Mouse (Mus musculus) embryonic facial prominence, embryonic 13.5 days (tissue): Measurements from ENCODE around the gene Dis3l2. TPM values are rescaled to one million over a fixed set of nuclear protein-coding genes. Genes with fewer than 3 reads are reported as not detected.

Source experiments
- ATAC-seq: fragments of 200-750 bp; cut with Nextera tagmentation; 2 replicates; pipeline ENCODE4 v1.8.0; 2017; ENCODE audit warnings: low read depth; ENCODE audit not compliant: insufficient number of reproducible peaks, insufficient read depth, low FRiP score, low TSS enrichment
- H3K27ac ChIP-seq: fragments of 300-500 bp; sonication (generic); 2 replicates; pipeline ENCODE4 v1.5.1; 2015; ENCODE audit warnings: moderate library complexity, mild to moderate bottlenecking, inconsistent platforms
- H3K27me3 ChIP-seq: fragments of 300-500 bp; sonication (generic); 2 replicates; pipeline ENCODE4 v1.6.1; 2015; ENCODE audit warnings: mild to moderate bottlenecking, inconsistent platforms
- H3K36me3 ChIP-seq: fragments of 300-500 bp; sonication (generic); 2 replicates; pipeline ENCODE4 v1.6.1; 2015; ENCODE audit warnings: mild to moderate bottlenecking, inconsistent platforms
- H3K4me1 ChIP-seq: fragments of 300-500 bp; sonication (generic); 2 replicates; pipeline ENCODE4 v1.6.1; 2015; ENCODE audit warnings: inconsistent platforms
- H3K4me2 ChIP-seq: fragments of 300-500 bp; sonication (generic); 2 replicates; pipeline ENCODE4 v1.6.1; 2015; ENCODE audit warnings: moderate library complexity, mild to moderate bottlenecking, inconsistent platforms
- H3K4me3 ChIP-seq: fragments of 300-500 bp; sonication (generic); 2 replicates; pipeline ENCODE4 v1.5.1; 2015; ENCODE audit warnings: mild to moderate bottlenecking, inconsistent platforms
- H3K9ac ChIP-seq: fragments of 300-500 bp; sonication (generic); 2 replicates; pipeline ENCODE4 v1.6.1; 2015; ENCODE audit warnings: mild to moderate bottlenecking, inconsistent platforms
- H3K9me3 ChIP-seq: fragments of 300-500 bp; sonication (generic); 2 replicates; pipeline ENCODE4 v1.6.1; 2016; ENCODE audit warnings: inconsistent platforms
- WGBS: fragments of 180-500 bp; shearing (Covaris S2); methylation state at CpG from one replicate; pipeline ENCODE4 v1.1.7; 2015; ENCODE audit warnings: mixed read lengths; 5-methylcytosine and 5-hydroxymethylcytosine counted together
- polyA plus RNA-seq: library from polyadenylated mRNA; unstranded; fragments of >200 nt; fragmentation: Nextera tagmentation; extraction: Ambion mirVana; gene quantifications from 2 replicates; pipeline ENCODE4 v1.2.1, GENCODE M21; 2015

Dis3l2 gene
- polyA plus RNA-seq, 1 experiment from 2014 or later, result 30.9 TPM

DNA sequence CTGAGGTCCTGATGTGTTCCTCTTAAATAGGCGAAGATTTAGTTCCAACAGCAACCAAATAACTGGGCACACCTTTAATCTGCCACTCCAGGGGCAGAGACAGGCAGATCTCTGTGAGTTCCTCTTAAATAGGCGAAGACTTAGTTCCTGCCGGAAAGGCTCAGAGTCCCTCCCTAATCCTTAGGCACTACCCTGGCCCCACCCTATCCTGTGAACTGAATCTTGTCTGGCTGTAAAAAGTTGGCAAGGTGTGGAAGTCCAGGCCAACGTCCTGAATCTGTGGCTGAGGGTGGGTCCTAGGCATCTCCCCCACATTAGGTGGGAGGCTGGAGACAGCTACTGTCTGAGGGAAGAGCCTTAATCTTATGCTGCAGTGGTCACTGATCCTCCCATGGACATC lies 386.2 kb downstream of the Dis3l2 start, which contains the start of gene Alppl2:
Gene Alppl2, minus strand, starts transcription at position 101 of the 400 bp plus-strand sequence.
- Histone ChIP-seq H3K36me3 (no peaks in the 10 kb centered on the region), H3K9me3 (no peaks in the 10 kb centered on the region), H3K4me2 (no peak within 1 kb of the TSS), H3K4me1 (no peaks in the 10 kb centered on the region), H3K27me3 (peaks cover 4% of the 10 kb centered on the region; the same call in 1 of the 2 replicates), H3K4me3 (no peak within 1 kb of the TSS), H3K9ac (no peak within 1 kb of the TSS), H3K27ac (no peak within 1 kb of the TSS)
- WGBS, result 82% methylated on average over 4 of the region's 4 CpGs
- no peak for ATAC-seq

DNA sequence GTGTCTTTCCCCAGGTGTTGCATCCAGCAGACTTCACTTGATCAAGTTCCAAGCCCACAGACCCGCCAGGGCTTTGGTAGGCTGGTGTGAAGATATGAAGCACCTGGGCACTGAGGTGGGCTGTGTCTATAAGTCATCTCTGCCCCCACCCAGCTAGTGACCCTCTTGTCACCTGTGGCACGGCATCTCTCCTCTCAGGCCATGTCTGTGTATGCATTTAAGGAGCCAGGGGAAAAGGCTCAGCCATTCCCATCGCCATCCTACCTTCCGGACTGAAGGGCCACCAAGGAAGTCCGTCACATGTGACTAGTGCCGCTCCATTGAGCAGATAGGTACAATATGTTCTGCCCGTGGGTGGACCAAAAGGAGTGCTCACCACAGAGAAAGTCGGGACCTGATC lies 392.0 kb downstream of the Dis3l2 start:
- Histone ChIP-seq H3K27me3 (peaks cover 19% of the 10 kb centered on the region; the same call in 1 of the 2 replicates), H3K36me3 (no peaks in the 10 kb centered on the region), H3K4me3 (no peak overlapping the region), H3K4me2 (no peak overlapping the region), H3K4me1 (peaks cover 5% of the 10 kb centered on the region; the same call in 1 of the 2 replicates), H3K27ac (no peak overlapping the region), H3K9me3 (no peaks in the 10 kb centered on the region), H3K9ac (no peak overlapping the region)
- 77% methylated on average over 8 of the region's 8 CpGs for WGBS
- no peak for ATAC-seq

DNA sequence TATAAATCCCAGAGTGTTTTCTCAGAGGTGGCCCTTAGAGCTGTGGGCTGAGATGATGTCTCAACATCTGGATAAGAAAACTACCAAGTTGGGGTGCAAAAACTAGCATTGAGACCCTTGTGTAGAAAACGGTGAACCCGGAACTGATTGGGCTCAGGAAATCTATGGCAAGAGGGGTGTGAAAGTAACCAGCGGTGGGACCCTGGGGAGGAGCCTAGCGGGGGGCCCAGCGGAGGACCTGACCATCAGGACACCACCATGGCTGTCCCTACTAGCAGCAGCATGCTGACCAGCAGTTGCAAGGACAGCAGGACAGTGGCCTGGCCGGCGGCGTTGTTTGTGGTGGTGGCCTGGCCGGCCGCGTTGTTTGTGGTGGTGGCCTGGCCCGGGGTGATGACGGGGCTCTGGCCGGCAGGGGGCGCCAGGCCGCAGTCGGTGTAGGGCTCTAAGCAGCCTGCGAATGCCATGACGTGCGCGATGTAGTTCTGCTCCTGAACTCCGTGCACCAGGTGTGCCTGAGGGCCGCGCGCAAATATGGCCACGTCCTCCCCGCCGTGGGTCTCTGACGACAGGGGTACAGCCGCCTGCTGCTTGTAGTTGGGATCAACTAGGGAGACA lies 394.9 kb downstream of the Dis3l2 start:
- peaks cover 5% of the 10 kb centered on the region; the same call in 1 of the 2 replicates for H3K4me1 ChIP-seq
- 10% methylated on average over 30 of the region's 30 CpGs for WGBS
- no peaks in the 10 kb centered on the region for H3K9me3 ChIP-seq
- H3K36me3 ChIP-seq, result no peaks in the 10 kb centered on the region
- H3K9ac ChIP-seq, result no peak overlapping the region
- ATAC-seq, result peak; percentile 49
- H3K4me3 ChIP-seq, result 0 out of 2 replicates have a peak overlapping the region, but pooled peaks have one; percentile 10
- no peak overlapping the region for H3K27ac ChIP-seq
- H3K4me2 ChIP-seq, result peak overlapping the region; percentile 48
- H3K27me3 ChIP-seq, result peaks cover 19% of the 10 kb centered on the region; the same call in 1 of the 2 replicates

Other genes with a start within 250 kb of the Dis3l2 start
- gene Ptma, start 177.1 kb upstream of the Dis3l2 start, polyA plus RNA-seq, result 3,278 and 3,456 TPM in 2 replicates
- 70.7 and 78.5 TPM in 2 replicates for gene Pde6d, start 121.2 kb upstream of the Dis3l2 start, polyA plus RNA-seq
- 46.8 and 54.5 TPM in 2 replicates for gene Cops7b, start 120.9 kb upstream of the Dis3l2 start, polyA plus RNA-seq
- 1.6 and 3.2 TPM in 2 replicates for gene Nppc, start 33.2 kb upstream of the Dis3l2 start, polyA plus RNA-seq